Mouse (Mus musculus): ENCODE data around the gene Castor1. TPM values are rescaled to one million over a fixed set of nuclear protein-coding genes. Genes with fewer than 3 reads are reported as not detected.

The Castor1 gene
- total RNA-seq, 1 experiment from 2014 or later = 1.9 TPM

DNA sequence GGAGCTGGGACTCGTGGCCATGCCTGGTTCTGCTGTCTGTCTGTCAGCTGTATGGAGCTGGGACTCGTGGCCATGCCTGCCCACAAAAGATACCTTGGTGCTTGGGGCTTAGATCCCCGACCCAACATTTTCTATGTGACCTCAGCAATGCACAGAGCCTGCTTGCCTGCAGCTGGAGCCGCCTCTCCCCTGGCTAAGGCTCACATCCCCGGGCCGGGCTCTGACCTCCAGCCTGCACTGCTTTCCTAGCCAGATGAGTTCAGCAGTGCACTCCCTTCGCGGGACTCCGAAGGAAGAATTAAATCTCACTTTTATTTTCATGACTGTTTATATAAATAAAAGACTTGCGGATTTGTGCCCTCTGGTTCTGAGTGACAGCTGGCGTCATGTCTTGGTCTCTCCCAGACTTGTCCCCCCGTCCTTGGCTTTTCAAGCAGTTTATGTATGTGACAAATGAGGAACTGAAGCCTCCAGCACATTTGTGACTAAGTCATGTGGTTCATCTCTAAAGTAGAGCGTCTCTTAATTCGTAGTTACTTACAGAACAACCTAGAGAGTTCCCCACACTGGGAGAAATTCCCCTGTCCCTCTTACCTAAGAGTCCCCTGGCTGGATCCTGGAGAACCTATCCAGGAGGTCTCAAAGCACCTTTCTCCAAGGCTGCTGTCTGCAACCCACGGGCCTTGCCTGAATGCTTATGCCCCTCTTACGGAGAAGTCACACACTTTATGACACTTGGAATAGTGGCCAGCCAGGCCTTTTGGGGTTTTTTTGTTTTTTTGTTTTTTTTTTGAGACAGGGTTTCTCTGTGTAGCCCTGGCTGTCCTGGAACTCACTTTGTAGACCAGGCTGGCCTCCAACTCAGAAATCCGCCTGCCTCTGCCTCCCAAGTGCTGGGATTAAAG lies 4.3 kb downstream of the Castor1 start:
- ATAC-seq (replicated peaks in 1 of 2; ENCODE audit: insufficient read depth in 1 of 2, low FRiP score in 2 of 2, low TSS enrichment in 1 of 2, low read depth in 1 of 2, poor library complexity in 2 of 2, severe bottlenecking in 2 of 2) = peak in 1 of 2 experiments; percentile 12; a peak in 2 of 4 replicates

DNA sequence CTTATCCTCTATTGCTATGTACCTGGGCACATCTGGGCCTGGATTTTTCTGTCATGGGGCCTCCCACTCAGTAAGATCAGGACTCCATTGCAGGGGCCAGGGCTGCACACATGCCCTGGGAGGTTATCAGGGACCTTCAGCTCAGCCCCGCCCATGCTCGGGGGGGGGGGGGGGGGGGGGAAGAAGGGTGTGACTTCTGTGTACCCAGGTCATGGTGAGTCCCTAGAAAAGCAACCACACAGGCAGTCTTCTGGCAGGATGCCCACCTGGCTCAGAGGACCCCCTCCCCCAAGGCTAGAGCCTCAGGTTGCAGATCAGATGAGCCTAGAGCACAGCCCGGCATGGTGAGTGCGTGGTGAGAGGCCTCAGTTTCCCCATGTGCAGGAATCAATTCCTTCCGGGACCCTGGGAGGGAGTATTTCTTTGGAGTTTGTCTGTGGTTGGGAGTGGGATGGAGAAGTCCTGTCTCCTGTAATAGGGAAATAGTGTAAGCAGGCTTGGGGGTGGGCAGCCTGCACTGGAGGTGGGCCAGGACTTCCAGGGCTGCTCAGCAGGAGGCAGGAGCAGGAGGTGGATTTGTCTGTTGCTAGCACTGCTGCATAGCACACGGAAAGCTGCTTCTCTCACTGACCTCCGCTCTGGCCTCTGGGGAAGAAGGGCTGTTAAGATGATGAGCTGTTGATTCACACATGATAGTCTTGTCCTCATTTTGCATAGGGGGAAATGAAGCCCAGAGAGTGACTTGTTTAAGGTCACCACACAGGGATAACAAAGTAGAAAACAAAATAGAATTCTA lies 5.6 kb downstream of the Castor1 start:
- ATAC-seq (replicated peaks in 1 of 2; ENCODE audit: insufficient read depth in 1 of 2, low FRiP score in 2 of 2, low TSS enrichment in 1 of 2, low read depth in 1 of 2, poor library complexity in 2 of 2, severe bottlenecking in 2 of 2) = no peak

DNA sequence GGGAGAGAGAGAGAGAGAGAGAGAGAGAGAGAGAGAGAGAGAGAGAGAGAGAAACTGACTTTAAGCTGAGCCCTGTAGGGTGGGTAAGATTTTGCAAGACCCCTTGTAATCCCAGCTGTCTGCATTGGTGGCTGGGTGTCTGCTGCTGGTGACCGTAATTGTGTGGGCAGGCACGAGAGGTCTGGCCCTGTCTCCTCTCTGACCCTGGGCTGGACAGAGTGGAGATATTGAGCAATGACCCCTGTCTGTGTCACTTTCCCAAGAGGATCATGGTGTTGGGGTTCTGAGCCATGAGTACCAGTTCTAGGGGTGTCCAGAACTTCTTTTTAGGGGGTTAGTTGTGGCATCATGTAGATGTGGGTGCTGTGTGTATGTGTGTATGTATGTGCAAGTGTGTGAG lies 6.2 kb downstream of the Castor1 start:
- no peak for ATAC-seq (replicated peaks in 1 of 2; ENCODE audit: insufficient read depth in 1 of 2, low FRiP score in 2 of 2, low TSS enrichment in 1 of 2, low read depth in 1 of 2, poor library complexity in 2 of 2, severe bottlenecking in 2 of 2)

GRCm38 (mm10) chr11:4226569-4227325 lies 8.7 kb downstream of the Castor1 start:
- ATAC-seq (replicated peaks in 1 of 2; ENCODE audit: insufficient read depth in 1 of 2, low FRiP score in 2 of 2, low TSS enrichment in 1 of 2, low read depth in 1 of 2, poor library complexity in 2 of 2, severe bottlenecking in 2 of 2) = no peak

DNA sequence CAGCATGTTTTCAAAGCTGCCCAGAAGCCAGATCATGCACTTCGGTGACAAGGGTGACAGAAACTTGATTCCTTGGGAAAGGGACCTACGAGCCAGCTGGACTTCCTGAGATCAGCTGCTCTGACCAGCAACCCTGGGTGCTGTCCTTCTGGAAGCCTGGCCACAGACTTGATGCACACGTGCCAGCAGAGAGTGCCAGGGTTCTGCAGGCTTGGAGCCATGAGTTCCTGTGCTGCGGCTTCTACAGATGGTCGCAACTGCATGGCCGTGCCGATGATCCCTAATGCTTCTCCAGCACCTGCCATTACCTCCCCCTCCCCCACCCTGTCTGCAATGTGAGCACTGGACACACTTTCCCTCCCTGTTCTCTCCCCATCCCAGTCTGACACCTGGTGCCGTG lies 10.4 kb downstream of the Castor1 start:
- ATAC-seq (replicated peaks in 1 of 2; ENCODE audit: insufficient read depth in 1 of 2, low FRiP score in 2 of 2, low TSS enrichment in 1 of 2, low read depth in 1 of 2, poor library complexity in 2 of 2, severe bottlenecking in 2 of 2) = no peak

- ATAC-seq (replicated peaks in 1 of 2; ENCODE audit: insufficient read depth in 1 of 2, low FRiP score in 2 of 2, low TSS enrichment in 1 of 2, low read depth in 1 of 2, poor library complexity in 2 of 2, severe bottlenecking in 2 of 2) = no peak
Measured at GRCm38 (mm10) chr11:4229841-4230240, 11.8 kb downstream of the Castor1 start.

DNA sequence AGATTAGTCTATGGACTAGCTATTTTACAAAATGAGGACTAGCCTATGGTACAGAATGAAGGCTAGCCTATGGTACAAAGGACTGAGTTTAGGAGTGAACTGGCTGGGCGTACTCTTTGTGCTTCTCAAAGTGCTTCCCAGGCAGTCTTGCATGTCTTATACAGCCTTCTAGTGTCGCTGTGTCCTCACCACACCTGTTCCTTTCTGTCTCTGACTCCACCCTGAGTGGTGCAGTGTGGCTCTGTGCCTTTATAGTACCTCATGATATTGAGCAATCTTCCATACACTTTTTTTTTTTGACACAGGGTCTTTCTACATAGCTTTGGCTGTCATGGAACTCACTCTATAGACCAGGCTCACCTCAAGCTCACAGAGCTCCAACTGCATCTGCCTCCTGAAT lies 13.4 kb downstream of the Castor1 start:
- ATAC-seq (replicated peaks in 1 of 2; ENCODE audit: insufficient read depth in 1 of 2, low FRiP score in 2 of 2, low TSS enrichment in 1 of 2, low read depth in 1 of 2, poor library complexity in 2 of 2, severe bottlenecking in 2 of 2) = peak in 1 of 2 experiments; percentile 8; a peak in 1 of 4 replicates

GRCm38 (mm10) chr11:4232644-4233043 lies 14.6 kb downstream of the Castor1 start:
- ATAC-seq (replicated peaks in 1 of 2; ENCODE audit: insufficient read depth in 1 of 2, low FRiP score in 2 of 2, low TSS enrichment in 1 of 2, low read depth in 1 of 2, poor library complexity in 2 of 2, severe bottlenecking in 2 of 2) = peak; percentile 30 to 53; a peak in 3 of 4 replicates

- no peak for ATAC-seq (replicated peaks in 1 of 2; ENCODE audit: insufficient read depth in 1 of 2, low FRiP score in 2 of 2, low TSS enrichment in 1 of 2, low read depth in 1 of 2, poor library complexity in 2 of 2, severe bottlenecking in 2 of 2)
Measured at GRCm38 (mm10) chr11:4235052-4235655, 17.1 kb downstream of the Castor1 start.

GRCm38 (mm10) chr11:4235665-4236545 lies 17.9 kb downstream of the Castor1 start, which contains the start of gene Osm:
TSS of gene Osm (plus strand) at chr11:4236420.
- no peak; a peak in 1 of 4 replicates for ATAC-seq (replicated peaks in 1 of 2; ENCODE audit: insufficient read depth in 1 of 2, low FRiP score in 2 of 2, low TSS enrichment in 1 of 2, low read depth in 1 of 2, poor library complexity in 2 of 2, severe bottlenecking in 2 of 2)

DNA sequence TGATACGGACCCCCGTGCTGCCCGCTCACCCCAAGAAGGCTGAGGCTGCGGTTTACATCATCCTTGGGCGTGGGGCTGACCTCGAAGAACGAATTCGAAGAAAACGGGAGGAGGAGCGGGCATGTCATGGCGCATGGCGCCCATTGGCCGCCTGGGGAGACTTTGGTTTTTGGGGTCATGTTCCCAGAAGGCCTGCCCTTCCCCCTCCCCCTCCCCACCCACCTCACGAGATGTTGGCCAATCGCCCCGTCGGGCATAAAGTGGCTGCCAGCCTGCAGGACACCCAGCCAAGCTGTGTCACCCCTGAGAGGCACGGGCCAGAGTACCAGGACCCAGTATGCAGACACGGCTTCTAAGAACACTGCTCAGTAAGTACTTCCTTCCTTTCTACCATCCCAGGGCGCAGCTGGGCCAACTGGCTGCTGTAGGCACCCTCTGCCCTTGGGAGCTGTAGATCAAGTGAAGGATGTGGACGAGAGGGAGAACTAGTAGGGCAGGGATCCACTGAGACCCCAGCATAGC lies 18.6 kb downstream of the Castor1 start:
- peak; percentile 9 to 40; a peak in 2 of 4 replicates for ATAC-seq (replicated peaks in 1 of 2; ENCODE audit: insufficient read depth in 1 of 2, low FRiP score in 2 of 2, low TSS enrichment in 1 of 2, low read depth in 1 of 2, poor library complexity in 2 of 2, severe bottlenecking in 2 of 2)

- ATAC-seq (replicated peaks in 1 of 2; ENCODE audit: insufficient read depth in 1 of 2, low FRiP score in 2 of 2, low TSS enrichment in 1 of 2, low read depth in 1 of 2, poor library complexity in 2 of 2, severe bottlenecking in 2 of 2) = peak; percentile 50 to 65
Measured at GRCm38 (mm10) chr11:4237389-4237912, 19.4 kb downstream of the Castor1 start.

GRCm38 (mm10) chr11:4238167-4238566 lies 20.1 kb downstream of the Castor1 start:
- no peak for ATAC-seq (replicated peaks in 1 of 2; ENCODE audit: insufficient read depth in 1 of 2, low FRiP score in 2 of 2, low TSS enrichment in 1 of 2, low read depth in 1 of 2, poor library complexity in 2 of 2, severe bottlenecking in 2 of 2)

DNA sequence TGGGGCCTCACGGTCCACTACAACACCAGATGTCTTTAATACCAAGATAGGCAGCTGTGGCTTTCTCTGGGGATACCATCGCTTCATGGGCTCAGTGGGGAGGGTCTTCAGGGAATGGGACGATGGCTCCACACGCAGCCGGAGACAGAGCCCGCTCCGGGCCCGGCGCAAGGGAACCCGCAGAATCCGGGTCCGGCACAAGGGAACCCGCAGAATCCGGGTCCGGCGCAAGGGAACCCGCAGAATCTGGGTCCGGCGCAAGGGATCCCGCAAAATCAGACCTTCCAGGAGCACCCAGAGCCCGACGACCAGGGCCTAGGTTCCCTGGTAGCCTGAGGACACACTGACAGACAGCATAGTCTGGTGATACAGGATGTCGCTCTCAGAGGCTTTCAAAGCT lies 21.7 kb downstream of the Castor1 start:
- no peak for ATAC-seq (replicated peaks in 1 of 2; ENCODE audit: insufficient read depth in 1 of 2, low FRiP score in 2 of 2, low TSS enrichment in 1 of 2, low read depth in 1 of 2, poor library complexity in 2 of 2, severe bottlenecking in 2 of 2)

DNA sequence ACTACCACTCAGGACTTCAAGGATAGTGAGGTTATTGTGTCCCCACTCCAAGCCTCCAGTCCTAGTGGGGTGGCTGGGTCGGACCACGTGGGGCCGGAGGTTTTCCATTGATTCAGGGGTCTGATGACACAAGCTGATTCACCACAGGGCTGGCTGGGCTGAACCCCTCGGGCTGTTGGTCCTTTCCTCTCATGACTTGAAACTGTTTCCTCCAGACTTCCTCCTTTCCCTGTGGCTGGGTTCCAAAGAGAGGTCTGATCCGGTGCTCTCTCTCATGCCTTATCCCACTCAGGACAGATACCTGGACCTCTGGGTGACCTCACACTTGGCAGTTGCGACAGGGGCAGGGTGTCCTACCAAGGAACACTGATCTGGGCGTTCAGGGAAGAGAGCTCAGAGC lies 22.1 kb downstream of the Castor1 start:
- ATAC-seq (replicated peaks in 1 of 2; ENCODE audit: insufficient read depth in 1 of 2, low FRiP score in 2 of 2, low TSS enrichment in 1 of 2, low read depth in 1 of 2, poor library complexity in 2 of 2, severe bottlenecking in 2 of 2) = 0 out of 4 replicates have a peak, but pooled peaks of 1 of the 2 experiments have one; percentile 18

GRCm38 (mm10) chr11:4241180-4241579 lies 23.2 kb downstream of the Castor1 start:
- ATAC-seq (replicated peaks in 1 of 2; ENCODE audit: insufficient read depth in 1 of 2, low FRiP score in 2 of 2, low TSS enrichment in 1 of 2, low read depth in 1 of 2, poor library complexity in 2 of 2, severe bottlenecking in 2 of 2) = no peak

Data from hematopoietic stem cell, adult 5-6 weeks (primary cell).